Mouse (Mus musculus) MEL (cell line): Measurements from ENCODE around the gene Unc13c. TPM values are rescaled to one million over a fixed set of nuclear protein-coding genes. Genes with fewer than 3 reads are reported as not detected.

Experiments
- DNase-seq: peaks from one replicate; pipeline ENCODE4 v3.0.0; 2011; ENCODE audit warnings: low read depth, low spot score
- H3K27ac ChIP-seq: 2 replicates; pipeline ENCODE4 v1.5.1; 2012; ENCODE audit warnings: low read depth, mild to moderate bottlenecking, control low read depth, low read length, moderate library complexity; ENCODE audit not compliant: control insufficient read depth
- H3K27me3 ChIP-seq, 2 experiments: fragments of 150-350 bp in 1 of 2; sonication (generic) in 1 of 2; 2 replicates each; pipeline ENCODE4 v1.6.1; 2012; ENCODE audit warnings: low read length in 2 of 2, mild to moderate bottlenecking in 2 of 2, improper control_type of control experiment in 1 of 2, moderate library complexity in 1 of 2; ENCODE audit not compliant: insufficient read depth in 2 of 2, control insufficient read depth in 1 of 2
- H3K36me3 ChIP-seq, 2 experiments: 2 replicates each; pipeline ENCODE4 v1.6.1; 2012 to 2014; ENCODE audit warnings: low read length in 2 of 2, improper control_type of control experiment in 1 of 2, inconsistent platforms in 1 of 2, mild to moderate bottlenecking in 1 of 2; ENCODE audit not compliant: insufficient read depth in 2 of 2, control insufficient read depth in 1 of 2
- H3K4me1 ChIP-seq, 2 experiments: fragments of 150-350 bp in 1 of 2; sonication (generic) in 1 of 2; 2 replicates each; pipeline ENCODE4 v1.6.1; 2012; ENCODE audit warnings: low read length in 2 of 2, improper control_type of control experiment in 1 of 2, mild to moderate bottlenecking in 1 of 2; ENCODE audit not compliant: insufficient read depth in 2 of 2, control insufficient read depth in 1 of 2
- H3K4me3 ChIP-seq, 2 experiments: fragments of 150-350 bp in 1 of 2; sonication (generic) in 1 of 2; 2 replicates each; pipeline ENCODE4 v1.5.1; 2012; ENCODE audit warnings: low read depth in 2 of 2, low read length in 2 of 2, mild to moderate bottlenecking in 2 of 2, moderate library complexity in 2 of 2, control low read depth in 1 of 2, improper control_type of control experiment in 1 of 2; ENCODE audit not compliant: control insufficient read depth in 1 of 2, insufficient read depth in 1 of 2
- H3K79me2 ChIP-seq: 2 replicates; pipeline ENCODE4 v1.6.1; 2012; ENCODE audit warnings: mild to moderate bottlenecking, low read length, moderate library complexity; ENCODE audit not compliant: control insufficient read depth, poor library complexity, insufficient read depth
- H3K9ac ChIP-seq: 2 replicates; pipeline ENCODE4 v1.6.1; 2012; ENCODE audit warnings: low read depth, mild to moderate bottlenecking, control low read depth, low read length, moderate library complexity; ENCODE audit not compliant: control insufficient read depth, poor library complexity, severe bottlenecking
- H3K9me3 ChIP-seq: fragments of 150-350 bp; sonication (generic); replicated peaks from 2 replicates; pipeline ENCODE4 v1.6.1; 2012; ENCODE audit warnings: mild to moderate bottlenecking, low read length, improper control_type of control experiment, moderate library complexity; ENCODE audit not compliant: insufficient read depth
- BHLHE40 ChIP-seq: IDR thresholded peaks from 2 replicates; pipeline ENCODE4 v1.6.1; 2012; ENCODE audit warnings: low read depth, mild to moderate bottlenecking, inconsistent platforms, low read length, improper control_type of control experiment, borderline replicate concordance
- CHD1 ChIP-seq: IDR thresholded peaks from 2 replicates; pipeline ENCODE4 v1.6.1; 2012; ENCODE audit warnings: low read depth, mild to moderate bottlenecking, inconsistent platforms, low read length, improper control_type of control experiment
- CTCF ChIP-seq, 3 experiments: IDR thresholded peaks in 2 of 3; conservative IDR thresholded peaks in 1 of 3; 2 replicates each; pipeline ENCODE4 v1.5.1; 2011 to 2012; ENCODE audit warnings: low read length in 3 of 3, low read depth in 2 of 3, mild to moderate bottlenecking in 2 of 3, improper control_type of control experiment in 1 of 3, inconsistent platforms in 1 of 3, mixed read lengths in 1 of 3, moderate library complexity in 1 of 3; ENCODE audit not compliant: control insufficient read depth in 1 of 3, insufficient read depth in 1 of 3, poor library complexity in 1 of 3, severe bottlenecking in 1 of 3
- ETS1 ChIP-seq: IDR thresholded peaks from 2 replicates; pipeline ENCODE4 v1.6.1; 2012; ENCODE audit warnings: low read depth, mild to moderate bottlenecking, inconsistent platforms, low read length, improper control_type of control experiment, moderate library complexity
- GABPA ChIP-seq: IDR thresholded peaks from 2 replicates; pipeline ENCODE4 v1.6.1; 2012; ENCODE audit warnings: low read depth, mild to moderate bottlenecking, inconsistent platforms, low read length, improper control_type of control experiment, moderate library complexity
- GATA1 ChIP-seq: IDR thresholded peaks from 2 replicates; pipeline ENCODE4 v1.6.1; 2011; ENCODE audit warnings: low read depth, low read length, improper control_type of control experiment
- MAX ChIP-seq: IDR thresholded peaks from 2 replicates; pipeline ENCODE4 v1.6.1; 2011; ENCODE audit warnings: low read length, improper control_type of control experiment
- MEF2A ChIP-seq: IDR thresholded peaks from 2 replicates; pipeline ENCODE4 v1.6.1; 2014; ENCODE audit warnings: low read depth, mild to moderate bottlenecking, inconsistent platforms, low read length, improper control_type of control experiment; ENCODE audit not compliant: poor library complexity, insufficient replicate concordance, severe bottlenecking; ENCODE audit errors: extremely low read depth
- MXI1 ChIP-seq: IDR thresholded peaks from 2 replicates; pipeline ENCODE4 v1.6.1; 2011; ENCODE audit warnings: mild to moderate bottlenecking, low read depth, low read length, improper control_type of control experiment
- MYB ChIP-seq: IDR thresholded peaks from 2 replicates; pipeline ENCODE4 v1.6.1; 2011; ENCODE audit warnings: mild to moderate bottlenecking, low read depth, low read length, improper control_type of control experiment
- MYC ChIP-seq: IDR thresholded peaks from 2 replicates; pipeline ENCODE4 v1.6.1; 2011; ENCODE audit warnings: low read depth, mild to moderate bottlenecking, low read length, improper control_type of control experiment, moderate library complexity
- NELFE ChIP-seq: IDR thresholded peaks from 2 replicates; pipeline ENCODE4 v1.6.1; 2011; ENCODE audit warnings: low read depth, low read length, improper control_type of control experiment
- POLR2A ChIP-seq, 2 experiments: IDR thresholded peaks; 2 replicates each; pipeline ENCODE4 v1.6.1; 2011 to 2012; ENCODE audit warnings: low read length in 2 of 2, mild to moderate bottlenecking in 2 of 2, control low read depth in 1 of 2, improper control_type of control experiment in 1 of 2, low read depth in 1 of 2, moderate library complexity in 1 of 2; ENCODE audit not compliant: control insufficient read depth in 1 of 2, insufficient read depth in 1 of 2, poor library complexity in 1 of 2
- RAD21 ChIP-seq: IDR thresholded peaks from 2 replicates; pipeline ENCODE4 v1.6.1; 2011; ENCODE audit warnings: mild to moderate bottlenecking, low read depth, low read length, improper control_type of control experiment
- SMC3 ChIP-seq: IDR thresholded peaks from 2 replicates; pipeline ENCODE4 v1.6.1; 2011; ENCODE audit warnings: low read depth, low read length, improper control_type of control experiment
- TAL1 ChIP-seq: IDR thresholded peaks from 2 replicates; pipeline ENCODE4 v1.6.1; 2012; ENCODE audit warnings: mild to moderate bottlenecking, inconsistent platforms, low read length, moderate library complexity, mixed read lengths
- TBP ChIP-seq: IDR thresholded peaks from 2 replicates; pipeline ENCODE4 v1.8.0; 2011; ENCODE audit warnings: low read depth, low read length, improper control_type of control experiment
- TCF12 ChIP-seq: IDR thresholded peaks from 2 replicates; pipeline ENCODE4 v1.6.1; 2014; ENCODE audit warnings: low read depth, mild to moderate bottlenecking, inconsistent platforms, low read length, improper control_type of control experiment, moderate library complexity
- UBTF ChIP-seq: IDR thresholded peaks from 2 replicates; pipeline ENCODE4 v1.6.1; 2012; ENCODE audit warnings: low read depth, mild to moderate bottlenecking, inconsistent platforms, low read length, improper control_type of control experiment, moderate library complexity, borderline replicate concordance; ENCODE audit not compliant: insufficient read depth
- USF1 ChIP-seq: IDR thresholded peaks from 2 replicates; pipeline ENCODE4 v1.6.1; 2014; ENCODE audit warnings: low read depth, mild to moderate bottlenecking, inconsistent platforms, low read length, improper control_type of control experiment, moderate library complexity
- ZC3H11A ChIP-seq: IDR thresholded peaks from 2 replicates; pipeline ENCODE4 v1.6.1; 2012; ENCODE audit warnings: low read depth, mild to moderate bottlenecking, inconsistent platforms, low read length, improper control_type of control experiment
- ZMIZ1 ChIP-seq: IDR thresholded peaks from 2 replicates; pipeline ENCODE4 v1.6.1; 2012; ENCODE audit warnings: low read depth, mild to moderate bottlenecking, inconsistent platforms, low read length, improper control_type of control experiment, moderate library complexity
- ZNF384 ChIP-seq: IDR thresholded peaks from 2 replicates; pipeline ENCODE4 v1.6.1; 2012; ENCODE audit warnings: low read depth, mild to moderate bottlenecking, inconsistent platforms, low read length, improper control_type of control experiment
- polyA plus RNA-seq, 2 experiments: library from polyadenylated mRNA; stranded (reverse) in 1 of 2; unstranded in 1 of 2; fragments of >175 nt in 1 of 2; fragments of >200 nt in 1 of 2; gene quantifications; 2 replicates each; pipeline versions ENCODE4 v1.2.1 to v1.2.4; 2012; ENCODE audit warnings: low replicate concordance in 2 of 2, low read depth in 1 of 2; ENCODE audit not compliant: insufficient read length in 2 of 2, insufficient read depth in 1 of 2, missing spikeins in 1 of 2
- total RNA-seq: library from RNA; depleted of rRNA; stranded (reverse); fragments of 300-350 nt; gene quantifications from 2 replicates; pipeline ENCODE4 v1.2.3, GENCODE M21; 2012

Gene Unc13c
- total and polyA plus RNA-seq, 3 experiments: not detected

DNA sequence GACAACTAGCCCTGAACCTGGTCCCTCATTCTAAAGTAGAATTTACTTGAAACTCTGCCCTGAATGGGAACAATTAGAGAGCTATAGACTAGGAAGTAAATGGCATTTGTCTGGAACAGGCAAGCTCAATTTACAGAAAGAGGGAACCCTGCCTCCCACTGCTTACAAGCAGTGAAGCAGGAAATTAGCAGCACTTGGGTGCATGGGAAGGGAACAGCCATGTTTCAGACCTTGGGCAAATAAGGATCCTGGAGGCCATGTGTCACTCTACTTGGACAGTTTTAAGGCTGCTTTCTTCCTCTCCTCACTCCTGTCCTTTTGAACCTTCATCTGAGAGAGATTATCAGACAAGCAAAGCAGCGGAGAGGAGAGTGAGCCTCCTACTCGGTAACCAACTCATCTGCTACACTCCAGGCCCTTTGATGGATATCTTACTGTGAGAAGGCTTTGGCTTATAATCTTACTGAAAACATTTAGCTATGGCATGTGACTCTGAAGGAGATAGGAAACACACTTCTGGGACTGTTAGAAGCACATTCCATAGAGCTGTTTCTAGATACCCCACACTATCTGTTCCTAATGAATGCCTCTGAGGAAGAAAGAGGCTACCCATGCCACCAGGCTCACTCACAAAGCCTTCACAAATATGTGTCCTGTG is 101.2 kb downstream of the Unc13c start:
- no peaks in the 10 kb centered on the region for H3K36me3 ChIP-seq
- H3K4me1 ChIP-seq: no peaks in the 10 kb centered on the region
- no peak for DNase-seq
- H3K9me3 ChIP-seq: no peaks in the 10 kb centered on the region
- H3K9ac ChIP-seq: no peak overlapping the region
- H3K27me3 ChIP-seq: no peaks in the 10 kb centered on the region
- H3K27ac ChIP-seq: no peak overlapping the region
- H3K4me3 ChIP-seq: no peak overlapping the region
- H3K79me2 ChIP-seq: no peaks in the 10 kb centered on the region
- TF ChIP-seq ZC3H11A: no peak
- no peak for TF ChIP-seq CTCF (IDR thresholded peaks at IDR 0.05 in 2 of 3, conservative IDR thresholded peaks at IDR 0.05 in 1 of 3; ENCODE audit: control insufficient read depth in 1 of 3, insufficient read depth in 1 of 3, low read depth in 2 of 3, low read length in 3 of 3, poor library complexity in 1 of 3, severe bottlenecking in 1 of 3)
- TF ChIP-seq MXI1: no peak
- TF ChIP-seq USF1: no peak
- no peak for TF ChIP-seq CHD1
- TF ChIP-seq GATA1: no peak
- no peak for TF ChIP-seq TCF12

DNA sequence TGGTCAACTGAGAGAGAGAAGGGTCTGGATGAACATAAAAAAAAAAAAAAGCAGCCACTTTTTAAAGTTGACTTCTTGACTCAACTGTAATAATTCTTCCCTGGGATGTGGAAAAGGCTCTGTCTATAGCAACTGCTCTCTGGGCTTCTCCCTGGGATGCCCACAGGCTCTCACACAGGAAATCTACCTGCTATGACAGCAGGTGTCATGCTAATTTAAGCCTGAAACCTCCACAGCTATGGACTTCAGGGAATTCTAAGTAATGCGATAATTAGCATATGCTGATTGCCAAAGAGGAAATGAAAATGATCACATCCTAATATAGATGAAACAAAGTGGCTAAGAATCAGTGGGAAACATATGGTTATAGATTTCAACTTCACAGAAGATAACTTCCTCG is 102.1 kb downstream of the Unc13c start:
- no peak overlapping the region for H3K9ac ChIP-seq
- no peaks in the 10 kb centered on the region for H3K27me3 ChIP-seq
- H3K79me2 ChIP-seq: no peaks in the 10 kb centered on the region
- H3K36me3 ChIP-seq: no peaks in the 10 kb centered on the region
- no peak overlapping the region for H3K27ac ChIP-seq
- no peaks in the 10 kb centered on the region for H3K4me1 ChIP-seq
- TF ChIP-seq MYB (no peak), NELFE (no peak), ZMIZ1 (no peak), UBTF (no peak), GABPA (no peak), RAD21 (no peak), TAL1 (no peak), MYC (no peak), POLR2A (IDR thresholded peaks at IDR 0.05; ENCODE audit: control insufficient read depth in 1 of 2, insufficient read depth in 1 of 2, low read depth in 1 of 2, low read length in 2 of 2, poor library complexity in 1 of 2) (no peak), MAX (no peak), BHLHE40 (no peak), MEF2A (no peak), ZNF384 (no peak), ETS1 (no peak), TBP (no peak), SMC3 (no peak)
- H3K4me3 ChIP-seq: no peak overlapping the region
- no peaks in the 10 kb centered on the region for H3K9me3 ChIP-seq
- no peak for DNase-seq
